Mouse (Mus musculus): ENCODE results near the gene Rpl23a. TPM values are rescaled to one million over a fixed set of nuclear protein-coding genes. Genes with fewer than 3 reads are reported as not detected.

Rpl23a gene
- total and polyA plus RNA-seq, 3 experiments = 2,892 to 4,112 TPM; not detected in 1

DNA sequence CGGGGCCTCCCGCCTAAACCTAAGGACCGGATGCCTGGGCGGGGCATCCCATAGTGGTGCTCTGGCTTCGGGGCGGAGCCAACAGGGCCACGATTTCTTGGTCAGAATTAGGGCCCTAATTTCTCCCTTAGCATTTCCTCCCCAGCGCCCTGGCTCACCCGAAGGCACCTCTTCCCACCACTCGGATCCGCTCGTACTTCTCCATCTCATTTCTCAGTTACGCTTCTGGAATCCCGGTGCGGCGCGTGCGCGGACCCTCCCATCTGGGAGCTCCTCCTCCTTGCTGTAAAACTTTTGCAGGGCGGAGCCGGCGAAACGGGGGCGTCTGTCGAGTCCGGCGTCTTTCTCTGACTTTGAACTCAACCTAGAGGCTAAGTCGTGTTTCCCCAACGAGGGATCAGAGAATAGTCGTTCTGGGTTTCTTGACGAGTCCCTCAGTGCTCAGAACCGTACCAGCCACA is 7.0 kb downstream of the Rpl23a start, which contains the start of the genes Nek8 and Tlcd1:
Gene Nek8, minus strand, starts transcription at position 274 of the 461 bp plus-strand sequence.
Gene Tlcd1, plus strand, starts transcription at position 310 of the 461 bp plus-strand sequence.
- Histone ChIP-seq H3K36me3 (ENCODE audit: control insufficient read depth in 1 of 2, insufficient read depth in 2 of 2, low read length in 2 of 2) (peaks cover under 1 to 24% of the 10 kb centered on the region in 2 experiments), H3K27ac (ENCODE audit: control insufficient read depth, low read depth, low read length) (peak within 1 kb of the TSS; percentile 83), H3K4me3 (ENCODE audit: control insufficient read depth in 1 of 2, insufficient read depth in 1 of 2, low read depth in 2 of 2, low read length in 2 of 2) (peak within 1 kb of the TSS; percentile 60 to 67), H3K79me2 (ENCODE audit: control insufficient read depth, insufficient read depth, low read length, poor library complexity) (peaks cover 12% of the 10 kb centered on the region), H3K9ac (ENCODE audit: control insufficient read depth, low read depth, low read length, poor library complexity, severe bottlenecking) (peak within 1 kb of the TSS; percentile 92), H3K4me1 (ENCODE audit: control insufficient read depth in 1 of 2, insufficient read depth in 2 of 2, low read length in 2 of 2) (peaks cover 0 to 16% of the 10 kb centered on the region in 2 experiments; a peak in 1 of 4 replicates), H3K9me3 (replicated peaks; ENCODE audit: insufficient read depth, low read length) (no peaks in the 10 kb centered on the region), H3K27me3 (ENCODE audit: control insufficient read depth in 1 of 2, insufficient read depth in 2 of 2, low read length in 2 of 2) (no peaks in the 10 kb centered on the region)
- no peak for TF ChIP-seq KAT2A (conservative IDR thresholded peaks at IDR 0.05; ENCODE audit: low read depth, low read length)
- peak; percentile 57; the same call in 1 of the 2 replicates for TF ChIP-seq TBP (IDR thresholded peaks at IDR 0.05; ENCODE audit: low read depth, low read length)
- peak; percentile 81 for TF ChIP-seq SIN3A (IDR thresholded peaks at IDR 0.05; ENCODE audit: low read length)
- TF ChIP-seq TCF12 (IDR thresholded peaks at IDR 0.05; ENCODE audit: low read depth, low read length) = peak; percentile 27; the same call in 1 of the 2 replicates
- peak; percentile 35; the same call in 1 of the 2 replicates for TF ChIP-seq BHLHE40 (IDR thresholded peaks at IDR 0.05; ENCODE audit: borderline replicate concordance, low read depth, low read length)
- 0 out of 2 replicates have a peak, but pooled peaks have one; percentile 5 for TF ChIP-seq RCOR1 (IDR thresholded peaks at IDR 0.05; ENCODE audit: low read depth, low read length)
- peak; percentile 16; the same call in 1 of the 2 replicates for TF ChIP-seq MXI1 (IDR thresholded peaks at IDR 0.05; ENCODE audit: low read depth, low read length)
- TF ChIP-seq ZC3H11A (IDR thresholded peaks at IDR 0.05; ENCODE audit: low read depth, low read length) = no peak
- no peak for TF ChIP-seq CHD2 (IDR thresholded peaks at IDR 0.05; ENCODE audit: low read length)
- TF ChIP-seq ELF1 (IDR thresholded peaks at IDR 0.05; ENCODE audit: low read depth, low read length) = 0 out of 2 replicates have a peak, but pooled peaks have one; percentile 39
- TF ChIP-seq MAX (IDR thresholded peaks at IDR 0.05; ENCODE audit: low read length) = no peak
- TF ChIP-seq NRF1 (IDR thresholded peaks at IDR 0.05; ENCODE audit: insufficient read depth, low read depth, low read length, poor library complexity, severe bottlenecking) = peak; percentile 82
- peak; percentile 70 for TF ChIP-seq HCFC1 (IDR thresholded peaks at IDR 0.05; ENCODE audit: low read depth, low read length)
- peak; percentile 72 to 82; a peak in 3 of 4 replicates for TF ChIP-seq POLR2A (IDR thresholded peaks at IDR 0.05; ENCODE audit: control insufficient read depth in 1 of 2, insufficient read depth in 1 of 2, low read depth in 1 of 2, low read length in 2 of 2, poor library complexity in 1 of 2)
- TF ChIP-seq NELFE (IDR thresholded peaks at IDR 0.05; ENCODE audit: low read depth, low read length) = peak; percentile 78
- TF ChIP-seq POLR2AphosphoS2 (IDR thresholded peaks at IDR 0.05; ENCODE audit: low read length) = peak; percentile 80
- peak; percentile 97 for DNase-seq (ENCODE audit: low read depth, low spot score)

DNA sequence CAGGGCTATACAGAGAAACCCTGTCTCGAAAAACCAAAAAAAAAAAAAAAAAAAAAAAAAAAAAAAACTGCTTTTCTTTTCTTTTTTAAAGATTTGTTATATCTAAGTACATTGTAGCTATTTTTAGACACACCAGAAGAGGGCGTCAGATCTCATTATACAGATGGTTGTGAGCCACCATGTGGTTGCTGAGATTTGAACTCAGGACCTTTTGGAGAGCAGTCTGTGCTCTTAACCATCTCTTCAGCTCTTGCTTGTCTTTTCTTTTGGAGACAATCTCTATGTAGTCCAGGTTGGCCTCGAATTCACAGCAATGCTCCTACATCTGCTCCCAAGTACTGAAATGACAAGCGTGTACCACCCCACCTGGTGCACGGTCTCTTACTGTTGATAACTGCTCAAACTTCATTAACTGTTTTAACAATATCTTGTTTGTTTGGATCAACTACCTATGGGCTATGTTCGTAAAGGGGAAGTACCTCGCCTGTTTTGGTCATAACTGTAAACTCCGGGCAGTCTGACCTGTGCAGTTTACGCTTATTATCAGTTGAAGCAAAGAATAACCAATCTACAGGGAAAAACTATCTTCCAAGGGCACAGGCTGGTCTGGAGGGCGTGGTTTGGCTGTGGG is 7.5 kb downstream of the Rpl23a start:
- peak; percentile 90 for TF ChIP-seq MYC (IDR thresholded peaks at IDR 0.05; ENCODE audit: low read depth, low read length)
- TF ChIP-seq GATA1 (IDR thresholded peaks at IDR 0.05; ENCODE audit: low read depth, low read length) = 0 out of 2 replicates have a peak, but pooled peaks have one; percentile 11
- TF ChIP-seq EP300 (IDR thresholded peaks at IDR 0.05; ENCODE audit: low read depth in 1 of 2, low read length in 2 of 2) = 0 out of 4 replicates have a peak, but pooled peaks of 1 of the 2 experiments have one; percentile 52
- peak; percentile 88; the same call in 1 of the 2 replicates for TF ChIP-seq MEF2A (IDR thresholded peaks at IDR 0.05; ENCODE audit: extremely low read depth, insufficient replicate concordance, low read depth, low read length, poor library complexity, severe bottlenecking)
- TF ChIP-seq MXI1 (IDR thresholded peaks at IDR 0.05; ENCODE audit: low read depth, low read length) = peak; percentile 60; the same call in 1 of the 2 replicates
- TF ChIP-seq ZNF384 (IDR thresholded peaks at IDR 0.05; ENCODE audit: low read depth, low read length) = peak; percentile 70
- TF ChIP-seq GABPA (IDR thresholded peaks at IDR 0.05; ENCODE audit: low read depth, low read length) = no peak
- TF ChIP-seq CTCF (IDR thresholded peaks at IDR 0.05 in 2 of 3, conservative IDR thresholded peaks at IDR 0.05 in 1 of 3; ENCODE audit: control insufficient read depth in 1 of 3, insufficient read depth in 1 of 3, low read depth in 2 of 3, low read length in 3 of 3, poor library complexity in 1 of 3, severe bottlenecking in 1 of 3) = peak in 2 of 3 experiments; percentile 37 to 55; a peak in 4 of 6 replicates
- no peak; the same call in 1 of the 2 replicates for TF ChIP-seq SIN3A (IDR thresholded peaks at IDR 0.05; ENCODE audit: low read length)
- TF ChIP-seq ETS1 (IDR thresholded peaks at IDR 0.05; ENCODE audit: low read depth, low read length) = 0 out of 2 replicates have a peak, but pooled peaks have one; percentile 5
- no peak for TF ChIP-seq USF1 (IDR thresholded peaks at IDR 0.05; ENCODE audit: low read depth, low read length)
- TF ChIP-seq TAL1 (IDR thresholded peaks at IDR 0.05; ENCODE audit: low read length) = no peak
- TF ChIP-seq CHD1 (IDR thresholded peaks at IDR 0.05; ENCODE audit: low read depth, low read length) = 0 out of 2 replicates have a peak, but pooled peaks have one; percentile 73
- H3K36me3 ChIP-seq (ENCODE audit: control insufficient read depth in 1 of 2, insufficient read depth in 2 of 2, low read length in 2 of 2) = peaks cover 0 to 19% of the 10 kb centered on the region in 2 experiments; a peak in 3 of 4 replicates
- peak; percentile 98 for DNase-seq (ENCODE audit: low read depth, low spot score)
- H3K4me3 ChIP-seq (ENCODE audit: control insufficient read depth in 1 of 2, insufficient read depth in 1 of 2, low read depth in 2 of 2, low read length in 2 of 2) = peak overlapping the region; percentile 60 to 67
- no peaks in the 10 kb centered on the region for H3K27me3 ChIP-seq (ENCODE audit: control insufficient read depth in 1 of 2, insufficient read depth in 2 of 2, low read length in 2 of 2)
- peaks cover 0 to 11% of the 10 kb centered on the region in 2 experiments; a peak in 1 of 4 replicates for H3K4me1 ChIP-seq (ENCODE audit: control insufficient read depth in 1 of 2, insufficient read depth in 2 of 2, low read length in 2 of 2)
- peaks cover 8% of the 10 kb centered on the region for H3K79me2 ChIP-seq (ENCODE audit: control insufficient read depth, insufficient read depth, low read length, poor library complexity)
- H3K27ac ChIP-seq (ENCODE audit: control insufficient read depth, low read depth, low read length) = peak overlapping the region; percentile 59
- H3K9ac ChIP-seq (ENCODE audit: control insufficient read depth, low read depth, low read length, poor library complexity, severe bottlenecking) = peak overlapping the region; percentile 10; the same call in 1 of the 2 replicates
- no peaks in the 10 kb centered on the region for H3K9me3 ChIP-seq (replicated peaks; ENCODE audit: insufficient read depth, low read length)
